Mouse (Mus musculus): ENCODE results near the gene Ppp4r2.
"Not testable (repeated sequence)": the region's sequence is repeated elsewhere in the genome, so short reads cannot be mapped to it uniquely, and the experiment has no call there.

GRCm38 (mm10) chr6:100865788-100866187 is 32.4 kb downstream of the Ppp4r2 start:
- not testable (repeated sequence) for TF ChIP-seq CTCF (IDR thresholded peaks at IDR 0.05; ENCODE audit: low read depth); EP300 (optimal IDR thresholded peaks at IDR 0.05)
